Mouse (Mus musculus) kidney, postnatal 0 days (tissue): ENCODE measurements around the gene Wnt3. TPM values are rescaled to one million over a fixed set of nuclear protein-coding genes. Genes with fewer than 3 reads are reported as not detected.

ENCODE experiments used
- ATAC-seq: fragments of 200-750 bp; cut with Nextera tagmentation; replicated peaks from 2 replicates; pipeline ENCODE4 v1.8.0; 2017; ENCODE audit warnings: low read depth, moderate number of reproducible peaks, moderate TSS enrichment, moderate library complexity; ENCODE audit not compliant: low FRiP score
- DNase-seq: peaks from one replicate; pipeline ENCODE4 v3.0.0-alpha.2; 2016; ENCODE audit warnings: low spot score
- H3K27ac ChIP-seq: fragments of 300-500 bp; sonication (generic); 2 replicates; pipeline ENCODE4 v1.5.1; 2014; ENCODE audit warnings: mild to moderate bottlenecking
- H3K27me3 ChIP-seq: fragments of 300-500 bp; sonication (generic); 2 replicates; pipeline ENCODE4 v1.6.1; 2014; ENCODE audit warnings: low read length, mixed read lengths; ENCODE audit not compliant: insufficient read depth
- H3K36me3 ChIP-seq: fragments of 300-500 bp; sonication (generic); 2 replicates; pipeline ENCODE4 v1.6.1; 2014; ENCODE audit warnings: low read length, mixed read lengths; ENCODE audit not compliant: insufficient read depth
- H3K4me1 ChIP-seq: fragments of 300-500 bp; sonication (generic); replicated peaks from 2 replicates; pipeline ENCODE4 v1.6.1; 2014; ENCODE audit warnings: antibody characterized with exemption, low read length, mixed read lengths; ENCODE audit not compliant: insufficient read depth
- H3K4me2 ChIP-seq: fragments of 300-500 bp; sonication (generic); 2 replicates; pipeline ENCODE4 v1.6.1; 2014; ENCODE audit warnings: mild to moderate bottlenecking, low read length, moderate library complexity, mixed read lengths
- H3K4me3 ChIP-seq: fragments of 300-500 bp; sonication (generic); replicated peaks from 2 replicates; pipeline ENCODE4 v1.5.1; 2014; ENCODE audit warnings: low read depth, low read length
- H3K9ac ChIP-seq: fragments of 300-500 bp; sonication (generic); 2 replicates; pipeline ENCODE4 v1.6.1; 2014; ENCODE audit warnings: low read depth, low read length
- H3K9me3 ChIP-seq: fragments of 300-500 bp; sonication (generic); replicated peaks from 2 replicates; pipeline ENCODE4 v1.6.1; 2016; ENCODE audit warnings: low read length, inconsistent platforms, mixed read lengths
- CTCF ChIP-seq: IDR thresholded peaks from 2 replicates; pipeline ENCODE4 v1.5.1; 2016; ENCODE audit warnings: antibody characterized with exemption, low read depth, mild to moderate bottlenecking, moderate library complexity
- WGBS: fragments of 180-500 bp; shearing (Covaris S2); extraction: QIAGEN DNeasy Blood & Tissue Kit; methylation state at CpG from one replicate; pipeline ENCODE4 v1.1.7; 2014; 5-methylcytosine and 5-hydroxymethylcytosine counted together
- polyA plus RNA-seq: library from polyadenylated mRNA; unstranded; fragments of >200 nt; fragmentation: Nextera tagmentation; extraction: Ambion mirVana; gene quantifications from 2 replicates; pipeline ENCODE4 v1.2.1, GENCODE M21; 2015

The Wnt3 gene
- polyA plus RNA-seq, 1 experiment from 2014 or later = 0.05 TPM

DNA sequence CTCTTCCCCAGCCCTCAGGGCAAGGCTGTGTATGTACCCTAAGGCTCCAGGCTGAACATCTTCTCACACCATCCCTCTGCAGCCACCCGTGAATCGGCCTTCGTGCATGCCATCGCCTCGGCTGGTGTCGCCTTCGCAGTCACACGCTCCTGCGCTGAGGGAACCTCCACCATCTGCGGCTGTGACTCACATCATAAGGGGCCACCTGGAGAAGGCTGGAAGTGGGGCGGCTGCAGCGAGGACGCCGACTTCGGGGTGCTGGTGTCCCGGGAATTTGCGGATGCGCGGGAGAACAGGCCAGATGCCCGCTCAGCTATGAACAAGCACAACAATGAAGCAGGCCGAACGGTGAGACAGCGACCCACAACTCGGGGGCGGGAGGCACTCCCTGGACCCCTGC lies 37.3 kb downstream of the Wnt3 start:
- Histone ChIP-seq H3K4me1 (peaks cover 7% of the 10 kb centered on the region; the same call in 1 of the 2 replicates), H3K27ac (no peak overlapping the region), H3K4me3 (no peak overlapping the region), H3K9ac (no peak overlapping the region), H3K9me3 (no peaks in the 10 kb centered on the region), H3K27me3 (peaks cover 58% of the 10 kb centered on the region), H3K4me2 (no peak overlapping the region), H3K36me3 (no peaks in the 10 kb centered on the region)
- 43% methylated on average over 25 of the region's 25 CpGs for WGBS
- DNase-seq (no peak), ATAC-seq (no peak)
- TF ChIP-seq CTCF = no peak

DNA sequence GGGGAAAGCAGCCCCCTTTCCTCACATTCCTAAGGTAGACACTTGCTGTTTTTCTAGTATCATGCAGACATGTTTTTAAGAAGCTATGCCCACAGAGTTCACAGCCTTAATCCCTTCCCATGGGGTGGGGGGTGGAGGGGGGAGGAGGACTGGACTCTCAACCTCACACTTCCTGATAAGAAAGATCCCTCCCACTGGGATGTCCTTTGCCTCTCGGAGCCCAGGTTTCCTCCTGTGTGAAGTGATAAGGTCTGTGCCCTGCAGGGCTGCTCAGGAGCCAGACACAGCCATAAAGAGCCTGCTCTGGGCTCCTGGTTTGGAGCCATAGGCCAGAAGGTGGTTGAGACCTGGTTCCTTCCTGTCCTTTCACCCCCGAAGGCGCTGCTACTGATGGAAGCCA lies 40.9 kb downstream of the Wnt3 start:
- Histone ChIP-seq H3K9me3 (no peaks in the 10 kb centered on the region), H3K27ac (no peak overlapping the region), H3K9ac (no peak overlapping the region), H3K4me2 (no peak overlapping the region), H3K4me1 (peaks cover 7% of the 10 kb centered on the region; the same call in 1 of the 2 replicates), H3K36me3 (no peaks in the 10 kb centered on the region), H3K27me3 (peaks cover 36% of the 10 kb centered on the region), H3K4me3 (no peak overlapping the region)
- no peak for DNase-seq
- WGBS = 20% methylated on average over 3 of the region's 3 CpGs
- TF ChIP-seq CTCF = no peak
- ATAC-seq = no peak

DNA sequence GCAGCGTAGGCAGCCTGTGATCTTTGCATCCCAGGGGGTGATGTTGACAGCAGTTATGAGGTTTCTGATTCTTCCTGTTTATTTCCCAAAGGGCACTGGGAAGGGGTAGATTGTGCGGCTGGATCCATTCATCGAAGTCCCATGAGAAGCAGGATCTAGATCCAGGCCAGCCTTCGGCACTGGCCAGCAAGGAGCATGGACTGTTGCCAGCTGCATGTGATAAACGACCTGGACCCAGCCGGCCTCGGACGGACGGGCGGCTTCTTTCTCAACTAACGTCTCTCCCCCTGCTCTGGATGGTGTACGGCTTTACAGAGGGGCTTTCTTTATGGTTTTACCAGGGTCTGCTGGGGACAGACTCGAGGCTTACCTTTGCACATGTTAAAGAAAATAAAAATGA lies 42.0 kb downstream of the Wnt3 start:
- no peak for ATAC-seq
- Histone ChIP-seq H3K4me1 (no peaks in the 10 kb centered on the region), H3K4me3 (no peak overlapping the region), H3K9me3 (no peaks in the 10 kb centered on the region), H3K27me3 (peaks cover 25% of the 10 kb centered on the region), H3K27ac (no peak overlapping the region), H3K9ac (no peak overlapping the region), H3K36me3 (no peaks in the 10 kb centered on the region), H3K4me2 (no peak overlapping the region)
- no peak for TF ChIP-seq CTCF
- WGBS = 20% methylated on average over 13 of the region's 13 CpGs
- no peak for DNase-seq

DNA sequence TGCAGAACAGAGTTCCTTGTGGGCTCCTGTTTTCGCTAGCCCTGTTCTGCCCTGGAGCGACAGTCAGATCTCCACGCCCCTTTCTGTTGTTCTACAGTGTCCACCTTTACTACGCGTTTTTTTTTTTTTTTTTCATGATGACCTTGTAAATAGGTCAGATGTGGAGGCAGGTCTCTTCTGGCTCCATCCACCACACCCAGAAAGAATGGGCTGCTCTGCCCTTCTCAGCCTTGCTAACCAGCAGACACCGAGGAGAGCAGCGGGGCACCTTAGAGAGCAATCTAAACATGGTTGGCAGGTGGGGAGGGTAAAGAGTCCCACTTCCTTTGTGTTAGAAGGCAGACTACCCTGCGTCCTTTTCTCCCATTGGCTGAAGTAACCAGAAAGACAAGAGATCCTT lies 42.8 kb downstream of the Wnt3 start:
- no peak for DNase-seq
- ATAC-seq = no peak
- Histone ChIP-seq H3K9me3 (no peaks in the 10 kb centered on the region), H3K4me2 (no peak overlapping the region), H3K36me3 (no peaks in the 10 kb centered on the region), H3K4me1 (no peaks in the 10 kb centered on the region), H3K4me3 (no peak overlapping the region), H3K9ac (no peak overlapping the region), H3K27ac (no peak overlapping the region), H3K27me3 (peaks cover 19% of the 10 kb centered on the region; the same call in 1 of the 2 replicates)
- no peak for TF ChIP-seq CTCF
- 90% methylated on average over 8 of the region's 8 CpGs for WGBS

DNA sequence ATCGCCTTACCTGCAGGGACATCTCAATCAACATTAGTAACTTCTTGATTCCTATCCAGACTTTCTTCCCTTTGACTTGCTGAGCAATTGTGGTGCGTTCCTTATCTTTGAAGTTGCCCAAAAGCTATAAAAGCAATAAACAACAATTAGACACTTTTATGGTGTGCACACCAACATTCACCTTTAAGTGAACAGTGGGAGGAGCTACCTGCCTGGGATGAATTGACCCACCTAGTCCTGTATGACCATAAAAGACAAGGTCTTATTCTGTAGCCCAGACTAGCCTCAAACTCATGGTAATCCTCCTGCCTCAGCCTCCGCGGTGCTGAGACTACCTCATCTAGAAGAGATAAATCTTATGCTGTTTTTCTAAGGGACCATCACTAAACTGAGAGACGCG lies 53.3 kb downstream of the Wnt3 start:
- peaks cover 33% of the 10 kb centered on the region for H3K36me3 ChIP-seq
- no peak for TF ChIP-seq CTCF
- no peak overlapping the region for H3K27ac ChIP-seq
- H3K9me3 ChIP-seq = no peaks in the 10 kb centered on the region
- H3K4me3 ChIP-seq = no peak overlapping the region
- H3K27me3 ChIP-seq = no peaks in the 10 kb centered on the region
- ATAC-seq (no peak), DNase-seq (no peak)
- WGBS = 87% methylated on average over 6 of the region's 6 CpGs
- no peak overlapping the region for H3K9ac ChIP-seq
- no peak overlapping the region for H3K4me2 ChIP-seq
- H3K4me1 ChIP-seq = no peaks in the 10 kb centered on the region

DNA sequence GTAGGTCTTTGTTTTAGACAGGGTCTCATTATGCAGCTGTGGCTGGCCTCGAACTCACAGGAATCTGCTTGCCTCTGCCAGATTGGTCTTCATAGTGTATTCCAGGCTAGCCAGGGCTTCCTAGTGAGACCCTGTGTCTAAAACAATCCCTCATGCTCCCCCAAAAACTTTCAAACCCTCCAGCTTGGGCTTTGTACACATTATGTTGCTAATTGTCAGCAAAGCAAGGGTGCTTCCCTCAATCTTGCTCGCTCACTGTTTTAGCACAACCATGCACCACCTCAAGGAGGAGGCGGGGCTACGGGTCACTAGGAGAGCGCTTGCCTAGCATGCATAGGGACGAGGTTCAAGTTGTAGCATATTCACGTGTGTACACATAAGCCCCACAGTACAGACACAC lies 54.9 kb downstream of the Wnt3 start:
- Histone ChIP-seq H3K27ac (no peak overlapping the region), H3K27me3 (no peaks in the 10 kb centered on the region), H3K4me3 (no peak overlapping the region), H3K36me3 (peaks cover 20% of the 10 kb centered on the region; the same call in 1 of the 2 replicates), H3K9me3 (no peaks in the 10 kb centered on the region), H3K4me2 (no peak overlapping the region), H3K4me1 (no peaks in the 10 kb centered on the region), H3K9ac (no peak overlapping the region)
- DNase-seq = no peak
- ATAC-seq = no peak
- 77% methylated on average over 7 of the region's 7 CpGs for WGBS
- no peak for TF ChIP-seq CTCF

DNA sequence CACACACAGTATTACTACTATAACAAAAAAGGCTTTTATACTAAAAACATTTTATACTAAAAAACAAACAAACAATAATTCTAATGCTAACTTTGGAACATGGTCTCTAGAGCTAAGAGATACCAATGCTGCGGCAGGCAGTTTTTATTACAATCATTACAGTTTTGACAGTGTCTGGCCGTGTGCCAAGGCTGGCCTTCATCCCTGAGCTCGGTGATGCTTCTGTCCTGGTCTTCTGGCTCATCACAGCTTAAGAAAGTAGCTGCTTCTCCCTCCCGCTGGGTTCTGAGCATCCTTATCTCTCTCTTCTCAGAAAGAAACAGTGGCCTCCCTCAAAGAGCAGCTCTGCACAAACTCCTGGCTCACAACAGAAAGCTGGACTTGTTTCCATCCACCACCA lies 56.0 kb downstream of the Wnt3 start:
- Histone ChIP-seq H3K27me3 (no peaks in the 10 kb centered on the region), H3K27ac (no peak overlapping the region), H3K9ac (no peak overlapping the region), H3K4me1 (no peaks in the 10 kb centered on the region), H3K9me3 (no peaks in the 10 kb centered on the region), H3K4me3 (no peak overlapping the region), H3K4me2 (no peak overlapping the region), H3K36me3 (peaks cover 11% of the 10 kb centered on the region; the same call in 1 of the 2 replicates)
- ATAC-seq (no peak), DNase-seq (no peak)
- TF ChIP-seq CTCF = no peak
- 74% methylated on average over 4 of the region's 4 CpGs for WGBS
